Mouse (Mus musculus) kidney, embryonic 14.5 days (tissue): ENCODE data around the gene Gramd1a. TPM values are rescaled to one million over a fixed set of nuclear protein-coding genes. Genes with fewer than 3 reads are reported as not detected.

Experiments used
- ATAC-seq: fragments of 200-750 bp; cut with Nextera tagmentation; 2 replicates; pipeline ENCODE4 v1.8.0; 2017; ENCODE audit warnings: moderate number of reproducible peaks, mild to moderate bottlenecking, moderate TSS enrichment, moderate library complexity; ENCODE audit not compliant: low FRiP score, low TSS enrichment
- H3K27ac ChIP-seq: fragments of 300-500 bp; sonication (generic); 2 replicates; pipeline ENCODE4 v1.5.1; 2014; ENCODE audit warnings: low read depth, mild to moderate bottlenecking, low read length, moderate library complexity, mixed read lengths
- H3K27me3 ChIP-seq: fragments of 300-500 bp; sonication (generic); 2 replicates; pipeline ENCODE4 v1.6.1; 2014; ENCODE audit warnings: mild to moderate bottlenecking, low read length; ENCODE audit not compliant: control insufficient read depth, insufficient read depth
- H3K36me3 ChIP-seq: fragments of 300-500 bp; sonication (generic); 2 replicates; pipeline ENCODE4 v1.6.1; 2014; ENCODE audit warnings: low read length, mixed read lengths; ENCODE audit not compliant: control insufficient read depth, insufficient read depth
- H3K4me1 ChIP-seq: fragments of 300-500 bp; sonication (generic); 2 replicates; pipeline ENCODE4 v1.6.1; 2014; ENCODE audit warnings: low read length, mixed read lengths; ENCODE audit not compliant: control insufficient read depth, insufficient read depth
- H3K4me2 ChIP-seq: fragments of 300-500 bp; sonication (generic); replicated peaks from 2 replicates; pipeline ENCODE4 v1.6.1; 2014; ENCODE audit warnings: low read depth, mild to moderate bottlenecking, low read length
- H3K4me3 ChIP-seq: fragments of 300-500 bp; sonication (generic); 2 replicates; pipeline ENCODE4 v1.5.1; 2014; ENCODE audit warnings: mild to moderate bottlenecking, low read length
- H3K9ac ChIP-seq: fragments of 300-500 bp; sonication (generic); 2 replicates; pipeline ENCODE4 v1.6.1; 2014; ENCODE audit warnings: low read depth, mild to moderate bottlenecking, low read length, moderate library complexity
- H3K9me3 ChIP-seq: fragments of 300-500 bp; sonication (generic); 2 replicates; pipeline ENCODE4 v1.6.1; 2016; ENCODE audit warnings: low read length; ENCODE audit not compliant: control insufficient read depth
- WGBS: fragments of 180-500 bp; shearing (Covaris S2); extraction: QIAGEN DNeasy Blood & Tissue Kit; methylation state at CpG from one replicate; pipeline ENCODE4 v1.1.7; 2014; 5-methylcytosine and 5-hydroxymethylcytosine counted together
- polyA plus RNA-seq: library from polyadenylated mRNA; unstranded; fragments of >200 nt; fragmentation: Nextera tagmentation; extraction: Ambion mirVana; gene quantifications from 2 replicates; pipeline ENCODE4 v1.2.1, GENCODE M21; 2014

The Gramd1a gene
- polyA plus RNA-seq, 1 experiment from 2014 or later, result 61.9 TPM

- peaks cover 67% of the 10 kb centered on the region for H3K36me3 ChIP-seq
These were observed 25.5 kb downstream of the Gramd1a start for GRCm38 (mm10) chr7:31130197-31130596.

GRCm38 (mm10) chr7:31128157-31128705 lies 27.5 kb downstream of the Gramd1a start:
- Histone ChIP-seq H3K36me3 (peaks cover 47% of the 10 kb centered on the region), H3K27me3 (peaks cover 33% of the 10 kb centered on the region), H3K27ac (no peak overlapping the region), H3K4me2 (no peak overlapping the region), H3K4me1 (peaks cover 10% of the 10 kb centered on the region), H3K9me3 (no peaks in the 10 kb centered on the region), H3K9ac (no peak overlapping the region), H3K4me3 (no peak overlapping the region)
- WGBS, result 58% methylated on average over 9 of the region's 9 CpGs
- no peak for ATAC-seq

More at GRCm38 (mm10) chr7:31130197-31130596, 25.5 kb downstream of the Gramd1a start:
- H3K4me3 ChIP-seq, result no peak overlapping the region
- no peak overlapping the region for H3K4me2 ChIP-seq
- peaks cover 24% of the 10 kb centered on the region for H3K27me3 ChIP-seq
- peaks cover 10% of the 10 kb centered on the region for H3K4me1 ChIP-seq
- no peak for ATAC-seq
- H3K9me3 ChIP-seq, result no peaks in the 10 kb centered on the region
- no peak overlapping the region for H3K27ac ChIP-seq
- H3K9ac ChIP-seq, result no peak overlapping the region
- 91% methylated on average over 7 of the region's 7 CpGs for WGBS

- H3K9ac ChIP-seq, result peak within 1 kb of the TSS; percentile 58; the same call in 1 of the 2 replicates
- ATAC-seq, result peak; percentile 48; the same call in 1 of the 2 replicates
- H3K4me1 ChIP-seq, result peaks cover 10% of the 10 kb centered on the region
- H3K36me3 ChIP-seq, result peaks cover 36% of the 10 kb centered on the region
- no peaks in the 10 kb centered on the region for H3K9me3 ChIP-seq
- peaks cover 33% of the 10 kb centered on the region for H3K27me3 ChIP-seq
- whole genome bisulfite sequencing, result 1% methylated on average over 41 of the region's 60 CpGs
- no peak within 1 kb of the TSS for H3K27ac ChIP-seq
- H3K4me2 ChIP-seq, result peak within 1 kb of the TSS; percentile 99
- H3K4me3 ChIP-seq, result peak within 1 kb of the TSS; percentile 58
These were observed 28.6 kb downstream of the Gramd1a start, which contains the start of gene Scn1b for GRCm38 (mm10) chr7:31126851-31127724. TSS of gene Scn1b (minus strand) at chr7:31127003.

- no peak overlapping the region for H3K27ac ChIP-seq
- 2% methylated on average over 40 of the region's 53 CpGs for WGBS
These were observed 29.4 kb downstream of the Gramd1a start for GRCm38 (mm10) chr7:31126211-31126751.

GRCm38 (mm10) chr7:31125116-31125515 lies 30.6 kb downstream of the Gramd1a start:
- Histone ChIP-seq H3K36me3 (peaks cover 16% of the 10 kb centered on the region), H3K9me3 (no peaks in the 10 kb centered on the region), H3K27ac (no peak overlapping the region), H3K4me3 (no peak overlapping the region), H3K9ac (no peak overlapping the region), H3K27me3 (peaks cover 33% of the 10 kb centered on the region), H3K4me1 (peaks cover 10% of the 10 kb centered on the region), H3K4me2 (no peak overlapping the region)
- 75% methylated on average over 13 of the region's 13 CpGs for WGBS
- ATAC-seq, result no peak

More at GRCm38 (mm10) chr7:31126211-31126751, 29.4 kb downstream of the Gramd1a start:
- H3K9me3 ChIP-seq, result no peaks in the 10 kb centered on the region
- H3K9ac ChIP-seq, result peak overlapping the region; percentile 58; the same call in 1 of the 2 replicates
- peaks cover 10% of the 10 kb centered on the region for H3K4me1 ChIP-seq
- H3K36me3 ChIP-seq, result peaks cover 28% of the 10 kb centered on the region
- peak overlapping the region; percentile 99 for H3K4me2 ChIP-seq
- H3K27me3 ChIP-seq, result peaks cover 33% of the 10 kb centered on the region
- peak; percentile 15 for ATAC-seq
- H3K4me3 ChIP-seq, result peak overlapping the region; percentile 58

GRCm38 (mm10) chr7:31124381-31124780 lies 31.3 kb downstream of the Gramd1a start:
- ATAC-seq, result no peak
- 89% methylated on average over 5 of the region's 5 CpGs for WGBS
- Histone ChIP-seq H3K9ac (no peak overlapping the region), H3K4me1 (peaks cover 10% of the 10 kb centered on the region), H3K4me3 (no peak overlapping the region), H3K36me3 (peaks cover 9% of the 10 kb centered on the region), H3K27ac (no peak overlapping the region), H3K27me3 (peaks cover 33% of the 10 kb centered on the region), H3K9me3 (no peaks in the 10 kb centered on the region), H3K4me2 (no peak overlapping the region)

GRCm38 (mm10) chr7:31123697-31124096 lies 32.0 kb downstream of the Gramd1a start:
- Histone ChIP-seq H3K36me3 (0 out of 2 replicates have a peak, but pooled peaks cover 5% of the 10 kb centered on the region), H3K4me1 (peaks cover 10% of the 10 kb centered on the region), H3K27ac (no peak overlapping the region), H3K4me3 (no peak overlapping the region), H3K9ac (no peak overlapping the region), H3K27me3 (peaks cover 33% of the 10 kb centered on the region), H3K9me3 (no peaks in the 10 kb centered on the region), H3K4me2 (no peak overlapping the region)
- WGBS, result 83% methylated on average over 3 of the region's 3 CpGs
- ATAC-seq, result no peak

- Histone ChIP-seq H3K36me3 (no peaks in the 10 kb centered on the region), H3K9me3 (no peaks in the 10 kb centered on the region), H3K27me3 (peaks cover 33% of the 10 kb centered on the region), H3K4me1 (peaks cover 10% of the 10 kb centered on the region), H3K9ac (no peak overlapping the region), H3K4me3 (no peak overlapping the region), H3K4me2 (no peak overlapping the region), H3K27ac (no peak overlapping the region)
- no peak for ATAC-seq
- WGBS, result 88% methylated on average over 16 of the region's 16 CpGs
These were observed 32.8 kb downstream of the Gramd1a start for GRCm38 (mm10) chr7:31122641-31123631.
